Mouse (Mus musculus) liver (tissue): ENCODE results near the gene Dbx1.

ENCODE experiments used
- DNase-seq: peaks from one replicate; pipeline ENCODE4 v3.0.0-alpha.2; 2020; ENCODE audit warnings: mixed read lengths

The Dbx1 gene

GRCm38 (mm10) chr7:49636491-49637115 lies at the start of gene Dbx1:
TSS of gene Dbx1 (minus strand) at chr7:49636849.
- DNase-seq, result no peak

DNA sequence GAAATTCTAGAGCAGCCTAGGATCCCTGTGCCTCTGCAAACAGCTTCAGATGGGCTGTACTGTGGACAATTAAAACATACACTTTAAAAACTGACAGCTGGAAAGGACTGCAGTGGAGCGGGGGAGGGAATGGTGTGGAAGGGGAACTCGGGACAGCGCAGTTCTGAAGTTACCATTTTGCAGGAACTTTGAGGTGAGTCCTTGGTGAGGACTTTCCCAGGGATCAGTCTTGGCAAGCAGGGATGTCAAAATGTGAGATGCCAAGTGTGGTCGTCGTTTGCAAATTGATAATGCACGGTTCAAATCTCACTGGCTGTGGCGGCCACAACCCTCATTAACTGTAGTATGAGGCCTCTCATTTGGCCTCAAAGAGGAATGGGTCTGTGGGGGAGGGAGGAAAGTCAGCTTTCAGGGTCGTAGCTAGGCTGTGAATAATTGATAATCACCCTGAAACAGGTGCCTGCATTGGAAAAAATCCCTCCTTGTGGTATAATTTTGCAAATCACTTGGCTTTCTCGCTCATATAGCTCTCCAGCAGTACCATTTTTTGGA lies 42.3 kb upstream of the Dbx1 start:
- DNase-seq, result no peak

- DNase-seq, result no peak
These were observed 41.6 kb upstream of the Dbx1 start for GRCm38 (mm10) chr7:49678100-49678825.

GRCm38 (mm10) chr7:49677166-49677565 lies 40.5 kb upstream of the Dbx1 start:
- no peak for DNase-seq

- no peak for DNase-seq
These were observed 40.0 kb upstream of the Dbx1 start for GRCm38 (mm10) chr7:49676627-49677026.

DNA sequence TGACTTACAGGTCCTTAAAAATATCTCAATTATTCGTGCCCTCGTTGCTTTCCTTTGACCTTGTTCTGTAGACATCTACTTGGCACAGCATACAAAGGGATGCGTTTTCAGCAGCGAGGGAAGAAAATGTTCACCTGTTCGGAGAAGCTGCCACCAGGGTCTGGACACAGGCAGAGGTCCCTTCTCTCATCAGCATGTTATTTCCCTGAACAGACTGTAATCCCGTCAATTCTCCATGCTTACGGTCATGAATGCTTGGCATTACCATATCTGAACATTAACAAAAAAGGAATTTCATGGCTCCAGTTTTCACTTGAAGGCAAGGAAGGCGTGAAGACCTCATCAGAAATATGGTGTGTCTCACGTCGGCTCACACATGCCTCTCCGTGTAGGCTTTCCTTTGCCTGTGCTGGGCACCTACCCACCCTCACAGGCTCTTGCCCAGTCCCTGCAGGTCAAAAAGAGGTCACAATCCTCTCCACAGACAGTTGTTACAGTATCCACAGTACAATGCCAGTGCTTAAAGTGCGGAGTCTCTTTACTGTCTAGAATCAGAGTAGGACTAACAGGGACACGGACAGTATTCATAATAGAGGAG lies 31.7 kb upstream of the Dbx1 start:
- no peak for DNase-seq

- DNase-seq, result no peak
These were observed 26.9 kb upstream of the Dbx1 start for GRCm38 (mm10) chr7:49663575-49663974.

DNA sequence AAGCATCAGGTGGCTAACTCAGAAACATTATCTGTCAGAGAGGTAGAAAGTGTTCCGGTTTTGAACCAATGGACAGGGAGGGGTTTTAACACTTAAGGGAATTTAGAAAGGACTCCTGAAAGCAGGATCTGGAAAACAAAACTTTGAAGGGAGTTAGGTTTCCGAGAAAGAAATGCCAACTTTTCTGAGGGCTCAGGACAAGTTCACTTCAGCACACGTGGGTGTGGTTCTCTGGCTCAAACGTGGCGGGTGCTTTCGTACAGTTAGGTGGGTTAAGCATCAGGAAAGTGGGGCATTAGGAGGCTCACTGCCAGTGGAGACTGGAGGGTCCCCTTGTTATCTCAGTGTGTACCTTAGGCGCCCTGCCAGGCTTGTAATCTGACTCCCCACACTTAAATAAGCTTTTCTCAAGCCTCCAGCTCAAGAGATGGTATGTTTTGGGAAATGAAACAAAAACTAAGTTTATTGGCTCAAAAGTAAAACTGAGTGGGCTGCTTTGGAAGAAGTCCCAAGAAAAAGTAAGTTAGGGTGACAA lies 25.9 kb upstream of the Dbx1 start:
- no peak for DNase-seq

DNA sequence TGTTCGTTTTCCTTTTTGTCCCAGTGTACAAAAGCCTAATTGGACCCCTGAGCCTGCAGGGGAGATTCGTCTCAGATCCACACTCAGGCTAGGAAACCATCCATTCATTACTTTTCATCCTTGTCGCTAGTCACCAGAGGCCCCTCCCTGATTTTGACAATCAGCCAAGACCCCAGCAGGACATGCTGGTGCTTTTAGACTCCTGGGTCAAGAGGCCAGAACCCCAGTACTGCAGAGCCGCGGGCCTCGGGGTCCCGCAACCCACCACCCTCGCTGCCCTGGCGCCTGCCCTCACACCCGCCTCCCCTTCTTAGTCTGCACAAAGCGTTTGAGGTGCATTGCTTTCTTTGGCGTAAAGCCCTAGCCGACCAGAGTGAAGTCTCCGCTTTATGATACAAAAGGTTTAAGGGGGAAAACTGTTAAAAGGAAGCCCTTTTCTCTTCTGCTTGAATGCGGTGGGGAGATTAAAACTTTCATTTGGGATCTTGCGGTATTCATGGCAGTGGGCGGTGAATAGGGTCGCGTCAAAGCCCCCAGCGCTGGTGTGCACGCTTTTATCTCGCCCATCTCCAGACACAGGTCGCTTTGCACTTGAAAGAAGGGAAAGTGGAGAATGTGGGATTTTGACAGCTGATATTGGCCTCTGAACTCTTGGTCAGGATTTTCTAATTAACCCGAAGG lies 25.3 kb upstream of the Dbx1 start:
- no peak for DNase-seq

DNA sequence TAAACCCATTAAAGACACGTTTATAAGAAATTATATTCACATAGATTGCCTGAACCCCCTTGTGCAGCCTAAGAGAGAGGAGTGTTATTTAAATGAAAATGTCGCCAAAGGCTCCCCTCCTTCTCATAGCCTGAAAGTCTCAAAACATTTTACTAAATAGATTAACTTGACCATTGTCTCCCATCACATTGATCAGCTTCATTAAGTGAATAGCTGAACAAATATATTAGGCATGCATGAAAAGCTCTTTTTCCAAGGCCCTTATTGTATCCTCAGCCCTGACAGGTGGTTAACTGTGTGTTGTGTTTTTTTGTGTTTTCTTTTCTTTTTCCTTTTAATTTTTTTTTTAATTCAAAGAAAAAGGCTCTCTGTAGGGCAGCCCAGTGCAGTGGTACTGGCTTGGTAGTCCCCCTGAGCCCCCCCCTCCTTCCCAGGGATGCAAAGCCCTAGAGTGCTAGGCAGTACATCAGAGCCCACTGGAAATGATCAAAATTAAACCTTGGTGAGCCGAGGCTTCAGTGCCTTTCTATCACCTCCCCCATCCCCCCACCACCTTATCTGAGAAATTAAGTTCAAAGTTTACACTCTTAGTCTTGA lies 4.2 kb upstream of the Dbx1 start:
- DNase-seq, result no peak

DNA sequence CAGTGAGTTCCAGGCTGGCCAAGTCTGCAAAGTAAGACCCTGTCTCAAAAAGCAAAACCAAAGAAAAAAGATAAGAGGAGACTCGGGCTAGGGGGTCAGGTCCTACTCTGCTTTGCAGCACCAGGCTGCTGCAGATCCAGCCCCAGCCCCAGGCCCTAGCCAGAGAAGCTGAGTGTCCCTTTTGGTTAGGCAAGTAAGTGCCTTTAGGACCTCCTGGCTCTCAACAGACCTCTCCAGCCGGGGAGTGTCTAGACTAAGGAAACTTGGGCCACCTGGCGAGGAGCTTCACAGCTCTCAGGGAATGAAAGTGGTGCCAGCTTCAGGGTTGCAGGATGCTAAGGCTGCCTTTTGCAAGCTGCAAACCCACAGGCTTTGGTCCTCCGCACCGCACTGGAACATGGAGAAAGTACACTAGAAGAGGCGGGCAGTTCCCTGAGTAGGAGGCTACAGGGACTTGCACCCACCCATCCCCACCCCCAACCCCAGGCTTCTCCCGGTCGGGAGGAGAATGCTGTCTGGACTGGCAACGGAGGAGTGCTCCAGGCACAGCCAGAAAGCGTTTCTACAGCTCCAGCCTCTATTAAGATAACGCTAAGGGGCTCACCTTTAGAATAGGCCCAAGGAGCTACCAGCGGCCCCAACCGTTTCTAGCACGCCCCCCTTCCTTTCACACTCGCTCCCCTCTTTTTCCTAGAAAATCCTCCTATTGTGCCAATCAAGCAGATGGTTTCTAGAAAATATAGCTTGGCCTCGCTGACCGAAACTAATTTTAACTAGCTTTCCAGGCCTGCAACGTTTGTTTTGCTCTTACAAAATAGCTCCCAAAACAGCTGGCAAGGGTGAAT lies 3.4 kb upstream of the Dbx1 start:
- DNase-seq, result no peak

DNA sequence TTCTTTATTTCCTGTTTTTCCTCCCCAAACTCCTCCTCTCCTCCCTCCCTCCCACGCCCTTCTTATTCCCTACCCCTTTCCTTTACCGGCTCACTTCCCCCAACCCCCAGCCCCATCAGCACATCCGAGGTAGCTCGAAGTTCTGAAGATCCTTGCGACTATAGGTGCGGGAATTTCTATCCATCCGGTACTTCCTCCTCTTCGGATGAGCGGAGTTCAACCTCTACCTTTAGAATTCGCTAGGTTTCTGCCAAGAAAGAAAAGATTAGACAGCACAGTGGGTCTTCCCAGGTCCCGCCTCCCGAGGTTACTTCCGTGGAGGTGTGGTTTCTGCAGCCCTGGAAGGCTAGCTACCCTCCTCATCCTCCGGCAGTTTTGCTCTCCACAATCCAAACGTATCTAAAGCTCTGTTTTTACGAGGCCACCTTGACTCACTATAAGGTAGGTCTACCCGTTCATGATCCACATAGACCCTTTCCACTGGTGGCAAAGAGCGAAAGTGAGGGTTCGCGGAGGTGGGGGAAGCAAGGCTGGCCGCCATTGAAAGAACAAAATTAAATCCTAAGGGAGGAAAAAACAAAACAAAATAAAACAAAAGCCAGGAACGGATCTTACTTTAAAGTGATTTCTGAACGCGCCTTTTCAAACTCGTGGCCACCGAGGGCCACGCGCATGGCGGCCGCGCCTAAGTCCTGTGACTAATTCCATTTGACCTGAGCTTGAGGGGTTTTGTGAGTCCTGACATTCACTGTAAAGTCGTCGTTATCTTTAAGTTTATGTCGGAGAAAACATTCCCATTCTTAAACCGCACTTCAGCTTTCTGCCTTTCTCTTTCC lies 2.5 kb upstream of the Dbx1 start:
- no peak for DNase-seq

GRCm38 (mm10) chr7:49637851-49638663 lies 1.4 kb upstream of the Dbx1 start:
- DNase-seq, result no peak

DNA sequence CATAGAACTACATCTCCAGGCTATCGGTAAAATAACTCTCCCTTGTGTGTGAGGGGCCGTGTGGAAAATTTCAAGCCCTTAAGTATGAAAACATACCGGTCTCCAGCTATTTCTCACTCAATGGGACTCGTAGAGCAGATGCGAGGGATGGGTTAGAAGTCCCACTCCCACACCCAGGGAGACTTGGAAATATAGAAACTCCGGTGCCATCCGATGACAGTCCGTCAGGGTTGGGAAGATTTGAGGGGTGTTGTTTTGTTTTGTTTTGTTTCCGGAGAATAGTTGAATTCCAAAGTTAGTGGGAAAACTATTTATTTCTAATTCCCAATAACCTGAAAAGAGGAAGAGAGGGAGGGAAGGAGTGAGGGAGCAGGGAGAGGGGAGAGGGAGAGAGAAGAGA lies 632 bp upstream of the Dbx1 start:
- no peak for DNase-seq

GRCm38 (mm10) chr7:49635971-49636370 lies 678 bp downstream of the Dbx1 start:
- no peak for DNase-seq

DNA sequence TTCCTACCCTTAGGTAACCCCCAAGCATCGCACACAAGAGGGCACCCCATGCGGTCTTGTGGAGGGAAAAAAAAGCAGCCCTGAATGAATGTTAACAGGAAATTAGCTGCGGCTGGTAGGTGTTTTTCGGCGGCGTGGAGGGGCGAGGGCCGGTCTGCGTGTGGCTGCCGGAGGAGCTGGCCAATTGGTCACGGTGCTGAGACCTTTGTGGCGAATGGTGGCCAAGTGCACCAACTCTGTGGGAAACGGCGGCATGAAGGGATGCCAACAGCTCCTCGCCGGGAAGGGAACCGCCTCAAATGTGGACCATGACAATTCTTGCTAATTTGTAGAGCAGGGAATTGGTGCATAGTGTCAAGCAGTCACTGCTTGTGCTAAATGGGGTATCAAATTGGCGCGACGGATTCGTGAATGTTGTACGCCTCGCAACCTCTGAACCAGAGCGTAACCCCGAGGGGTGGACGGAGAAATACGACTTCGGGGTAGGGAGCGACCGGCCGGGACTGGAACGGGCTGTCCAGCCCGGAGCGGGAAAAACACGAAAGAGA lies 1.5 kb downstream of the Dbx1 start:
- DNase-seq, result no peak

DNA sequence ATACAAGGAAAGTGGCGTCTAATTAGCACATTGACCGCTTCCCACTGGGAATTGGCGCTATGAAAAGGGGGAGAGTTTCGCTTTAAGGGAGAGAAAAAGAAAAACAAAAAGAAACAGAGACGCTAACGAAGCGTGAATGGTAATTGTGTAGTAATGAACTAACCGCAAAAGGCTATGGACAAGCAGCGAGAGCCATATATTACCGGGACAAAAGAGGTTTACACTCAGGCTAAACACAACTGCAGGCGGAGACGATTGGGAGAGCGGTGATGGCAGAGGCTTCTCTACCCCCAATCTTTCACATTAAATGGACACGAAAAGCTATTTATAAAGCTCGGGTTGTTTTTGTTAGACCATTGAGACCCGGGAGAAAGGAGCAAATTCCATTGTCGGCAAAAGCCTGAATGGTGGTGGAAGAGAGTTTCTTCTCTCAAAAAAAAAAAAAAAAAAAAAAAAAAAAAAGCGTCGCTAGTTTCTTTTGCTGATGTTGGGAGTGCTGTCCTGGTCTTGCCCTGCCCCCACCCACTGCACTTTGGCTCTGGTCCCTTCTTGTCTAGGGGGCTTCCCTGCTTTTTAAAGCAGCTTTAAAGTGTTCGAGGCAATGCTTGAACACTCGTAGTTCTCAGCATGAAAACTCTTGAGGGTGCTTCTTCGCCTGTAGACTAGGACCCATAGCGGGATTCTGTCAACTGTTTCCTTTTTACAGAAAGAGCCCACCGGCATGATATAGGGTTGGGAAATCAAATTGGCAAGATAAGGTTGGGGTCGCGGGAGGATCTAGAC lies 2.2 kb downstream of the Dbx1 start:
- no peak for DNase-seq

DNA sequence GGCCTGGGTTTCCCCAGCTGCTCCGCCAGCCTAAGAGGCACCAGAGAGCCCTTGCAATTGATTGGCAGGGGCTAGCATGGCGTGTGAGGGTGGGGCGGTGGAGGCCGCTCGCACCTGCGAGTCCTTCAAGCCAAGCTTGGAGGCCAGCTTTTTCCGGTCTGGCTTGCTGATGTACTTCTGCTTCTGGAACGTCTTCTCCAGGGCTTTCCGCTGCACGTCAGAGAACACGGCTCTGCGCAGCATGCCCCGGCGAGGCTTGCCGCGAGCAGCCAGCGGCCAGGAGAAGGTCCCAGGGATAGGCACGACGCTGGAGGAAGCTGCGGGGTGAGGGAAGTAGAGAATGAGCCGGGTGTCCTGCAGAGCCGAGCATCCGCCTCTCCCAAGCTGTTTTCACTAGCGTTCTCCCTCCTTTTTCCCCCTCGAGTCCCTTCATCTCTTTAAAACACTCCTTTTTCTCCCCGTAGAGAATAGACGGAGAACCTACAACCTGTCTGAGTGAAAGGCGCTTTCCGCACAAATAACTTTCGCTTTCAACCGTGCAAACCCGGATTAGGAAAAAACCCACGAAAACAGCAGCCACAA lies 3.2 kb downstream of the Dbx1 start:
- peak; percentile 16 for DNase-seq
